Mouse (Mus musculus): ENCODE measurements around the gene Olfr1357.

The Olfr1357 gene

DNA sequence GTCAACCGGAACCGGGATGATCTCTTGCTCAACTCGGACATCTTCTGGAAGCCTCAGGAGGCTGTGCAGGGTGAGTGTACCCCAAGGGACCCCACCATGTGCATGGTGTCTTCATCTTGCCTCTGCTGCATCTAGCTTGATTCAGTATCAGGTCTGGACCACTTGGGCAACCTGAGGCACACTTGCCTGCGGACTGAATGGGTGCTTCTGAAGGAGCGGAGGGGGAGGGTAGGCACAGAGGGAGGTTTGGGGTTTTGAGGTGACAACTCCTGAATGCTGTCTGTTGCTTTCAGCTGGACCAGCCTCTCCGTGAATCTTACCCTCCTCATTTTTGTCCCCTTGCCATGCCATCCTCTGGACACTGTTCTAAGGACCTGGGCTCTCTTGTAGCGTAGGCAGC, 36.8 kb downstream of the Olfr1357 start:
- no peak for DNase-seq (ENCODE audit: low read depth, low spot score)

DNA sequence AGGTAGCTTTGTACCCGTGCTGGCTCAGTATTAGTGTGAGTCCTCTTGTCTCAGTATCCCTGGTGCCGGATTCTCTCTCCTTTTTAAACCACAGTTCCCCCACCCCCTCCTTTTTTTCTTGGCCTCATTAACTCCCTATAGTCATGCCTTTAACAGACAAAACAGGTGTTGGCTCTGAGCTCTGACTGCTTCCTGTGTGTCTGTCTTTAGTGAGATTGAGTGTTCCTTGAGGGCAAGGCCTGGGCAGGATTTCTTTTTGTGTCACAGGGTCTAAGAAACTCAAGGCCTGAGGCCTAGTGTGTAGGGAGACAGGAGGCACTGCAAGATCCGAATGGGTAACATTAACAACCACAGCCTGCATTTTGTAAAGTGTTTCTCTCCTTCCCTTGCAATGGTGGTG, 39.7 kb downstream of the Olfr1357 start:
- DNase-seq (ENCODE audit: low read depth, low spot score) = no peak

DNA sequence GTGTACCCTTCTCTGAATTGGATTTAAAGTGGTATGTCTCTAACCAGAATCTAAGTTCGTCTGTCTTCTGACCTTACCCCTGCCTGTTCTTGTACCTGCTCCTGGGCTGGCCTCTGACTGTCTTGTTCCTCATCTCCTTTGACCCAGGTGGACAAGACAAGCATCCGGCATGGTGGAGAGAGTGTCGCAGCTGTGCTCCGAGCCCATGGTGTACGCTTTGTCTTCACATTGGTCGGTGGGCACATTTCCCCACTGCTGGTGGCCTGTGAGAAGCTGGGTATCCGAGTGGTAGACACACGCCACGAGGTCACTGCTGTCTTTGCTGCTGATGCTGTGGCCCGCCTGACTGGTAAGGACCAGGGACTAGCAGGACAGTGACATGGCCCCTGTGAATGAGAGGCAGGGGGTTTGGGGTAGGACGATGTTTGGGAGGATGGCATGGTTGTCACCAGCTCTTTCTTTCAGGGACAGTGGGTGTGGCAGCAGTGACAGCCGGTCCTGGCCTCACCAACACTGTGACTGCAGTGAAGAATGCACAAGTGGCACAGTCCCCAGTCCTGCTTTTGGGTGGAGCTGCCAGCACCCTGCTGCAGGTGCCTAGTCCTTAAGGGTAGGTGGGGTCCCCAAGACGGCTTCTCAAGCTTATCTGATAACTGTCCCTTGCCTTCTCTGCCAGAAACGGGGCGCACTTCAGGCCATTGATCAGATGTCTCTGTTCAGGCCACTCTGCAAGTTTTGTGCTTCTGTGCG, 41.3 kb downstream of the Olfr1357 start:
- no peak for DNase-seq (ENCODE audit: low read depth, low spot score)

DNA sequence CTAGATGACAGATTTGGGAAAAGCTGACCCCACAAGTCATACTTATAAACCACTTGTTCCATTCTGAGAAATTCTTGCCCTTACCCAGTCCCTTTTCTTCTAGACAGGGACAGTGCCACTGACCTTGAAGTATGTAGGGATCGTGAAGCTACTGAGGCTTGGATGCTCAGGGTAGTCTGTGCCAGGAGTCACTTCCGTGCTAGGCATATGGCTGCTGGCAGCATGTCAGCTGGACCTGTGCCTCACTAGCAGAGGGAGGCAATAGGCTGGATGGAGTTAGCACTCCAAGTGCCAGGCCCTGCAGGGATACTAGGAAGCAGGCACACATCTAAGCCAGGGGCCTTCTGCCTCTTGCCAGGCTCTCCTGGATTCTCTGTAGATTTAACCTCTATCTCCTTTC, 42.2 kb downstream of the Olfr1357 start:
- no peak for DNase-seq (ENCODE audit: low read depth, low spot score)

DNA sequence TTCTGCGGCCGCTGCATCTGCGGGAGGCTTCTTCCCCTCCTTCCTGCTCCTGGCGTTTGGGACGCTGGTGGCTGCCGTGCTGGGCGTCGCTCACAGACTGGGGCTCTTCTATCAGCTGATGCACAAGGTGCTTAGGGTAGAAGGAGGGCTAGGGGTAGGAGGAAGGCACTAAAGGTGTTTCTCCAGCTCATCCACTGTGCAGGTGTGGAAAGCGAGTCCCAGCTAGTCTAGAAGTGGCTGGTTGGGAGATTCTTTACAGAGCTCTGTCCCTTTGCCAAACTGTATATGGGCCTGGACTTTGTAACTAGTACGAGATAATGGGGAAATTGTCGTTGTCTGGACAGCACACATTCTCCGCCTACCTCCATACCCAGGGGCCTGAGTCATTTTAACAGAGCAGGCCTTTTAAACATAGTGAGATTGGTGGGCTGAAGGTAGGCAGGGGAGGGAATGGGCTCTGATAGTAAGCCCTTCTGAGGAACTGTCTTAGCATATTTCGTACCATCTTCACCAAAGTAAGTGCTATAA, 42.7 kb downstream of the Olfr1357 start:
- DNase-seq (ENCODE audit: low read depth, low spot score) = no peak

DNA sequence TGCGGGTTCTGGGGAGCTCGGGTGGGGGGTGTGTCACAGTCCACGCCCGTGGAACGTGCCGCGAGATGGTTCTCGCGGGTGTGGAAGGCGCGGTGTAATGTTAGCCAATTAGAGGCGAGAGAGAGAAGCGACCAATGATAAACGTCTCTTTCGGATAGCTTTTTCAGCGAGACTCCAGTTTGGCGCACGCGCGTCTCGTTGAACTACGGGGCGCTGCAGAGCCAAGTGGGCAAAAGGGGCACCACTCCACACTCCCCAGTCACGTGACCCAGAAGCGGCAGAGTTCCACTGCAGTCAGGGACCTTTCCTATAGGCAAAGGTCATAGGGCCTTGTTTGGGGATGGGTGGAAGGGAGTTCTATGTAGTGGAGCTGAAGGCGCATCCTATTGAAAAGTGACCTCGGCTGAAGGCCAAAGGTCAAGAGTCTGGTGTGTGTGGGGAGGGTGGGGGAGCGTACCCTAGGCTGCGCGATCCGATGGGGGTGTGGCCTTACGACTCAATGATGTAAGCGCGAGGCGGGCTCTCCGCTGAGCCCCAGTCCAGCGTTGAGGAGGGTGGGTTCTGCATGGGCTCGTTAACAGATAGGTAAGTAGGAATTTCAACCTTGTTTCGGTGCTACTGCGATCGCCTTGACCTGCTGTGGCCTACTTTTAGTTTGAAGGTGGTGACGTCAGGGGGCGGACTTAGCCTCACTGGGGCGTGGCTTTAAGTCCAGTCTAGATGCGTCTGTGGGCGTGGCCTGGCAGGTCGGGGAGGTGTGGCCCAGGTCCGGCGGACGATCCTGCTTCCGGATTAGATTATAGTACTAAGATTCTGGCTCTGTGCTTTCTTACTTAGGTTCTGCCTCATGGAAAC, 43.4 kb downstream of the Olfr1357 start, which contains the start of gene Ilvbl:
Ilvbl (plus strand) TSS at position 97 of the 855 bp plus-strand sequence.
- DNase-seq (ENCODE audit: low read depth, low spot score) = peak; percentile 92

DNA sequence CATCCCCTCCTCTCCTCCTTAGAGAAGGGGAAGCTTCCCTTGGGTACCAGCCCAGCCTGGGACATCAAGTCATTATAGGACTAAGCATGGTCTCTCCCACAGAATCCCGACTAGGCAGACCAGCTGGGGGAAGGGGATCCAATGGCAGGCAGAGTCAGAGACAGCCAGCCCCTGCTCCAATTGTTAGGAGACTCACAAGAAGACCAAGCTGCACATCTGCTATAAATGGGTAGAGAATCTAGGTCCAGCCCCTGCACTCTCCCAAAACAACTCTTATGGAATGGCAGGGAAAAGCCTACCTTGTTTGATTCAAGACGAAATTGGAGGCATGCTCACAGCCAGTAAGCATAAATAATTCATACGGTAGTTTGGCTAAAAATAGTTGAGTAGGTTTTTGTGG, 44.6 kb downstream of the Olfr1357 start:
- no peak for DNase-seq (ENCODE audit: low read depth, low spot score)

DNA sequence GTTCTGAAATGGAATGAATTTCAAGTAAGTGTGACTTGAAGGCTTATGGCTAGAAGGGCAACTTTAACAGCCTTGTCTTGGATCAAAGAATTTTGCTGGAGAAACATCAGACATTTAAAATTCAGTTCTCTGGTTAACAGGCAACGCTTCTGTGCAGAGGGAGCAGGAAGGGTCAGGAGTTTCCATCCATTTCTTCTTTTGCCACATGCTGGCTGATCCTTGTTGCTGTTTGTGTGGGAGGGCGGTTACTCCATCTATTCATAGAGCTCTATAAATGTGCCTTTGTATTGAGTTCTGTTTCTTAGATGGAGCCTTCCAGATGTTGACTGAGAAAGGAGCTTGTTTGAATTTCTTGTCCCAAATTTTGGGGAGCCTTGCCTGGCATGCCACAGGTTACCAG, 47.0 kb downstream of the Olfr1357 start:
- DNase-seq (ENCODE audit: low read depth, low spot score) = no peak

DNA sequence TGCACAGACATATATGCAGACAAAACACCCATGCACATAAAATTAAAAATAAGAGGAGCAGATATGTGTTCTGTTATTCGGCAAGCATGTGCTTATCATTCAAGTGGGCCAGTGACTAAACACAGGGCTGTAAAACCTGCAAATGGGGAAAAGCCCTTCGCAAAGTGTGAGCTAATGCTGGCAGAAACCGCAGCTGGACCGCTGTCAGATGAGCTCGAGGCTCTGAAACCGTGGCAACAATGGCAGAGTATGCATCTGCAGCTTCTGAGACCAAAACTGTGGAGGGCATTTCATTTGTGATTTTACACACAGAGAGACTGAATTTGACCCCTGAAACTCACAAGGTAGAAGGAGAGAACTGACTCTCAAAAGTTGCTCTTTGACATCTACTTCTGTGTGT, 47.5 kb downstream of the Olfr1357 start:
- DNase-seq (ENCODE audit: low read depth, low spot score) = no peak

DNA sequence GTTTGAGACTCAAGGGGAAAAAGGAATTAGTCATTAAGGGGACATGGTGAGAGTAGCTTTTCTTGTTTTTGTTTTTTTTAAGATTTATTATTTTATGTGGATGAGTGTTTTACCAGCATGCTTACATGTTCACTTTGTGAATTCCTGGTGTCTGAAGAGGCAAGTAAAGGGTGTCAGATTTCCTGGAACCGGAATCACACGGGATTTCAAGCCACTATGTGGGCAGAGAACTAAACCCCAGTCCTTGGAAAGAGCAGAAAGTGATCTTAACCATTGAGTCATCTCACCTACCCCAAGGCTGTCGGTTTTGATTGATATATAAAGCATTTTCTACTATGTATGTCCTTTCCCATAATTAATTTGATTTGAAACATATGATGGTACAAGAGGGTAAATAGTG, 48.2 kb downstream of the Olfr1357 start:
- no peak for DNase-seq (ENCODE audit: low read depth, low spot score)

DNA sequence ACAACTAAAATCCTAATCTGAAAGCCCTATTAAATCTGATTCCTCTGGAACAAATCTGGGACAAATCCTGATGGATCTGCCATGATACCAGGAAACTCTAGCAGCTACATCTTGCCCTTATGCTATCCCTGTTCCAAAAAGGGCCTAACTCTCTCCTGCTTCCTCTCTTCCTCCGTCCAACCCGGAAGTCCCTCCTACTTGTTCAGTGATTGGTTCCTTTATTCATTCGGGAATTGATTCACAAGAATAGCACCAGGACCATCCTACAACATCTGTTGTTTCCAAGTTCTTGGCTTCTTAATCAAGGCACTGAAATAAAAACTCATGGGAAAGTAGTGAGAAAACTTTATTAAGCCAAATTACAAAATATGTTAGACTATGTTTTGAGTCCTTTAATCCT, 48.7 kb downstream of the Olfr1357 start:
- DNase-seq (ENCODE audit: low read depth, low spot score) = no peak

DNA sequence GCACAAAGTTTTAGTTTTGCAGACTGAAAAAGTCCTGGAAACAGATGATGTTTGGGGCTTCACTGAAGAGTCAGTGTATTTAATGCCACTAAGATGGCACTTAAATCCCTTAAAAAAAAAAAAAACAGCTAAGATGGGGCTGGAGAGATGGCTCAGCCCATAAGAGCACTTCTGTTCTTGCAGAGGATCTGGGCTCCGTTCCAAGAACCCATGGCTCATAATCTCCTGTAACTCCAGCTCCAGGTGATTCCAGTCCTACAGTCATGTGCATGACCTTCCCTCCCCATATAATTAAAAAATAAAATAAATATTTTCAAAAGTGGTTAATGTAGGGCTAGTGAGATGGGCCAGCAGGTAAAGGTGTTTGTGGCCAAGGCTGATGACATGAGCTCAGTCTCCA, 52.8 kb downstream of the Olfr1357 start:
- DNase-seq (ENCODE audit: low read depth, low spot score) = no peak
